Mouse (Mus musculus) stomach, postnatal 0 days (tissue): ENCODE measurements around the gene Fuk.
A peak's percentile ranks its signal among the peaks of the same experiment; 100 is the strongest.

Experiments
- CTCF ChIP-seq: IDR thresholded peaks from 2 replicates; pipeline ENCODE4 v1.5.1; 2016; ENCODE audit warnings: antibody characterized with exemption, low read depth, mild to moderate bottlenecking, moderate library complexity
- EP300 ChIP-seq: optimal IDR thresholded peaks from 2 replicates; pipeline ENCODE3; 2016; ENCODE audit warnings: antibody characterized with exemption

GRCm38 (mm10) chr8:110856760-110857461 lies 45.4 kb downstream of the Fuk start:
- TF ChIP-seq EP300 (no peak), CTCF (peak; percentile 61)
